Mouse (Mus musculus) thymus, postnatal 10 days (tissue): Measurements from ENCODE around the gene Adarb1.

Source experiments
- DNase-seq, 2 experiments: peaks; one replicate each; pipeline ENCODE4 v3.0.0; 2021; ENCODE audit warnings: low spot score in 2 of 2

Adarb1 gene

DNA sequence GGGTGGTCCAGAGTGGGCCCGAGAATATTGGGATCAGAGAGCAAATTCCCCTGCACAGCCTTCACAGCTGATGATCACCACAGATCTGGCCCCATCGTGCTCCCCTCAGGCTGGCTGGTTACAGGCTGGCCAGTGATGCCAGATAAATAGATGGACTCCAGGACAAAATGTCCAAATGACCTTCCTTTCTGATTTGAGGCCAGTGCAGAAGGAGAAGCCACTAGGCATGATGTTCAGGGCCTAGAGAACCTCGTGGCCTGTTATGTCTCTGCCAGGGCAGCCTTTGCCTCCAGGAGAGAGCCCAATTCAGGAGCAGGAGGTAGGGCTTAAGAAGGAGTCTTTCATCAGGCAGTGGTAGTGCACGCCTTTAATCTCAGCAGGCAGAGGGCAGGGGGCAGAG, 17.3 kb upstream of the Adarb1 start:
- no peak for DNase-seq

DNA sequence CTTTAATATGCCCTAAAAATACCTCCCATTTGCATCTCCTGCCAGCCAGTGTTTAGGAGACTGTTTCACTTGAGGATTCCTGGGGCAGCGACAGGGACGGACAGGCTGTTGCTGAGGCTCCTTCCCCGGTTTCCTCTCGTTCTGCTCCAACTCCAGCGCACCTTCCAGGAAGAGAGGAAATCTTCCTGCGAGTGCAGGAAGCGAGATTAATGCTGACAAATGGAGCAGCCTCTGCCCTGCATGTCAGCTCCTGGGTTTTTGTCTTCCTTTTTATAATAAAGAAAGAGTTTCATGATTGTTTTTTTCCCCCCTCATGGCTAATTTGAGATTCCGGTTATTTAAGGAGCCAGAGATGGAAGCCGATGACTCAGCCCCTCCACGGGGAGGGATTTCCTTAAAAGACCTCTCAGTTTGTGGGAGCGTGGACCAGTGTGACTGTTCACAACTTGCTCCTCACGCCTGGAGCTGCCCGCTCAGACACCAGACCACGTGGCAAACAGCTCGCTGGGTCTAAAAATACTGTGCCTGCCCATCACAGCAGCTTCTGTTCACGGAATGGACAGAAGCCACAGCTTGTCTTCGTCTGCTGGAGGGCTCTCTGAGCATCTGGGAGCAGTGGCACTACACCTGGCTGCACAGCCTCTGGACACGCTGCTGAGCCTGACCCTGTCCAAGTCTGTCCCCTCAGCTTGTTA, 16.5 kb upstream of the Adarb1 start:
- DNase-seq = no peak

GRCm38 (mm10) chr10:77434076-77434456, 16.0 kb upstream of the Adarb1 start:
- DNase-seq = no peak

GRCm38 (mm10) chr10:77430771-77431170, 12.7 kb upstream of the Adarb1 start:
- DNase-seq = no peak

DNA sequence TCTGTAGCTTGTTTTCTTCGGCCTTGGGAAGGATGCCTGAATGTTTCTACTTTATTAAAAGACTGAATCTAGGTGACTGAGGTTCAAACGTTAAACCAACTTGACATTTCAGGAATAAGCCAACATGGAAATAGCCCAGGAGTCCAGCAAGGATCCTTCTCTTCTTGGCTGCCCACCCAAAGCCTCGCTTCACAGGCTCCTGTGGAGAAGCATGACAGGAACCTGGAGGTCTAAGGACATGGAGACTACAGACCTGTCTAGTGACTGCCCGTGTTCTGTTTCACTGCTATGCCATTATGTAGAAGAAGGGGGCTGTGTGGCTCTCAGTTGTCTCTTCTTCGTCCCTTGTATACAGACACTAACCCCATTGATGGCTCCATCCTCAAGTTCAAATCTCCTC, 11.9 kb upstream of the Adarb1 start:
- no peak for DNase-seq

DNA sequence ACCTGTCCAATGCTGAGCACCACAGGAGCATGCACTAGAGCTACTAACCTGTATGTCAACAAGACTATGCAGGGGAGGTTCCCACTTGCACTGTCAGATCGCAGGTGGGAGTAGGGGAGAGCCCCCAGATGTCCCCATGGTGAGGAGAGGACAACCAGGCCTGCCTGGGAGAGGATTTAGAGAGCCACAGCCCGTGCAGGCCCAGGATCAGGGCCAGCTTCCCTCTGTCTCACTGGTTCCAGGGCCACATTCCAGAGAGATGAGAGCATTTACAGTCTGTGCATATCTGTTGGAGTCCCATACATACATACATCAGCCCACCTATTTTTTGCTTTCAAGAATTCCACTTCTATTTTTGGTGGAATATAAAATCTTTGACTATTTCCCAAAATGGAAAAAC, 9.5 kb upstream of the Adarb1 start:
- no peak for DNase-seq

DNA sequence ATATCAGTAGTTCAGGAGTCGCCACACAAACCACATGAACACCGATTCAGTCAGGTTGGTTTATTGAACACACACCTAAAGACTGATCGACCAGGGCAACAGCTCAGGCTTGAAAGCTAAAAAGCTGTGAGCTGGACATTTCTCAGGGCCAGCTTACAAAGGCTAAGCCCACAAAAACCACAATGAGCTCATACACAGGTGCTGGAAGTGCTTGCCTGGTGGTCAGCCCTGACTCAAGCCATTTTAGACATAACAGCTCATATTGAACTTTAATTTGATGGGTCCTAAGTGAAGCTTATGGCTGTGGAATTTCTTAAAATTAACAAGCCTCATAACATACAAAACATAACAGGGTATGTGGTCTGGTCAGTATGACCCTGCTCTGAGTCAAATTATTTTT, 2.1 kb upstream of the Adarb1 start:
- no peak for DNase-seq

DNA sequence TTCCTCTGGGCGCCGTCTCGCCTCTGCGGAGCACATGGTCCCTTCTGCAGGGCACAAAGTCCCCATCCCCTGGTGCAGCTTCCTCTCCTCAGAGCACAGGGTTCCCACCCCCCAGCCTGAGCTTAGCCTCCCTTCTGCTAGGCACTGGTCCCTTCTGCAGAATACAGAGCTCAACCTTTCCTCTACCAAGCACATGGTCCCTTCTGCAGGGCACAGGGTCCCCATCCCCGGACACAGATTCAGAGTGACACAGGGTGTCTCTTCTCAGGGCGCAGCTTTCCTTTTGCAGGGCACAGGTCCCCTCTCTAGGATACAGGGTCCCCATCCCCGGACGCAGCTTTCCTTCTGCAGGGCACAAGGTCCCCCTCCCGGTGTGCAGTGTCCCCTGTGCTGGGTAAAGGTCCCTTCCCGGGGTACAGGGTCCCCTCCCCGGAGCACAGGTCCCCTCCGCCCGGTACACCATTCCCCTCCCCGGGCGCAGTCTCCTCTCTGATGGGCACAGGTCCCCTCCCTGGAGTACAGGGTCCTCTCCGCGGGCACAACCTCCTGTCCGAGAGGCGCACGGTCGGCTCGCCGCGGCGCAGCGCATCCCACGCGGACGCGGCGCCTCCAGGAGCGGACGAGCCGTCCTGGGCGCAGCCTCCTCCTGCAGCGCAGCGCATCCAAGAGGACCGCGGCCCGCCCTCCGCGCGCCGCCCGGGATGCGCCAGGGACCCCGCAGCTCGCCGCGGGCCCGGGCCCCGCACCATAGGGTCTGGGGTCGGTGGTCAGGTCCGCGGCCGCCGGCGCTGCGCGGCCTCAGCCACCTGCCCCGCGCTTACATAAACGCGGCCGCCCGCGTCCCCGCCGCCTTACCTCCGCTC, 599 bp downstream of the Adarb1 start:
- DNase-seq = peak; percentile 6 to 16

DNA sequence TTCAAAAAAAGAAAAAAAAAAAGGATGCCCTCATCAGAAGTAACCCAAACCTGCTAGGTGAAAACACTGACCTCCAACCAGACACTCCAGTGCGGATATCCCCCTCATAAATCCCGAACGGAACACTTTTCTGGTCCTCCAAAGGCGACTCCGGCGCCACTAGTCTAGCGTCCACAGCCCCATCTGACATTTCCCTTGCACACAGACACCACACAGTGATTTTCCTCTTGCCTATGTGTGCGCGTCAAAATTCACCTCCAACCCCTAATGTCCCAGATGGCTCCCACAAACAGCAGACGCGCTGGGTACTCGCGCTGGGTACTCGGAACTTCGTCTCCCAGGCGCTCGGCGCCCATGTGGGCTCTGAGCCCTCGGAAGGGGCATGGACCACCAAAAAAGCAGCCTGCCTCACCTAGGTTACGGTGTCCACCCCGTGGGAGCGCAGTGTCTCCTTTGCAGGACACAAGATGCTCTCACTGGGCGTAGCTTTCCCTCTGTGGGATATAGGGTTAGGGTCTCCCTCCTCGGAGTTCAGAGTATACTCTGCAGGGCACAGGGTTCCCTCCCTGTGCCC, 1.3 kb downstream of the Adarb1 start:
- no peak for DNase-seq

DNA sequence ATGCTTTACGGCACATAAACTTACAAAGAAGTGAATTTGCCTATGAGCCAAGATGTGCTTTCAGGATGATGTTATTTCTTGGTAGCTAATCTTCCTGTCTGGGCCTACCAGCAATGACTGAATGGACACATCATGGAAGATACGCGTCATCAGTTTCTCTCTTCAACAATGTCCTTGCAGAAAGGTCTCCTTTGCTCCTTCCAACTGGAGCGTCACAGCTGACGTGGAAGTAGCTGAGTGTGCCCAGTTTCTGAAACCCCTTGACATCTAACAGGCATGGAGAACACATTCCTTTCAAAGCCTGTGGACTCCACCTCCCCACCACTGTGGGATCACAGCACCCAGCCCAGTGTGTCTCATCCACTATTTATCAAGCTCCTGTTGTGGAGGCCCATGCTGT, 2.2 kb downstream of the Adarb1 start:
- DNase-seq = no peak

- no peak for DNase-seq
Measured at GRCm38 (mm10) chr10:77413791-77414190, 4.3 kb downstream of the Adarb1 start.

GRCm38 (mm10) chr10:77409154-77409553, 8.9 kb downstream of the Adarb1 start:
- DNase-seq = no peak

DNA sequence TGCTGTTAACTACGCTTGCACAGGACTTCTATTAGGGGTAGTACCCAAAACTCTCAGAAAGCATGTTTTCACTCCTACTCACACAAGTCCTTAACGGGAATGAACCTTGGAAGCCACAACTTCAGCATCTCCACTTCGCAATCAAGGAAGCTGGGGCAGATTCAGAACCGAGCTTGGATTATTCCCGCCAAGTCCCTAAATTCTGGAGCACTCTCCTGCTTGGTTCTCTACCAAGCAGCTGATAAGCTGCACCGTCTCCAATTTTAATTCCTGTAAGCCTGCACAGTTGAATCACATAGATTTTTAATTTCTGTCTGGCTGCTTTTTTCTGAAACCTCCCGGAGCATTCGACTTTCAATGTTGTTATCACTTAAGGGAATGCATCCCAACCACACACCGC, 9.8 kb downstream of the Adarb1 start:
- DNase-seq = no peak

GRCm38 (mm10) chr10:77406486-77406885, 11.6 kb downstream of the Adarb1 start:
- no peak for DNase-seq

GRCm38 (mm10) chr10:77402463-77402862, 15.6 kb downstream of the Adarb1 start:
- DNase-seq = no peak

- no peak for DNase-seq
Measured at GRCm38 (mm10) chr10:77401039-77401438, 17.0 kb downstream of the Adarb1 start.

DNA sequence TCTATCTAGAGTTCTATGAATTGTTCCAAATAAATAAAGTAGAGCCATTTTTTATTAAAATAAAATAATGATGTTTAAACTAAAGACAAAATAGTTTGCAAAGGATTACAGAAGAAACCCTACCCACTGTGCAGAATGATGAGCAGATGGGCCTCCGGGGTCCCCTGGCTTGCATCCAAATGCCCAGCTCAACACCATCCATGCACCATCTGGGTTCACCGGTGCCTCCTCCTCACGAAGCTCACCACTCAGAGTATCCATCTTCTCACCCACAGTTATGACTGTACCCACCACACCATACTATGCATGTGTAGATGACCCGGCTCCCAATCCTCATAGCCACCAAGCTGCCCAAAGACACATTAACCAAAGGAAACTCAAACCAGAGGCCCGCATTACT, 18.1 kb downstream of the Adarb1 start:
- no peak for DNase-seq

- DNase-seq = no peak
Measured at GRCm38 (mm10) chr10:77398082-77398481, 20.0 kb downstream of the Adarb1 start.

DNA sequence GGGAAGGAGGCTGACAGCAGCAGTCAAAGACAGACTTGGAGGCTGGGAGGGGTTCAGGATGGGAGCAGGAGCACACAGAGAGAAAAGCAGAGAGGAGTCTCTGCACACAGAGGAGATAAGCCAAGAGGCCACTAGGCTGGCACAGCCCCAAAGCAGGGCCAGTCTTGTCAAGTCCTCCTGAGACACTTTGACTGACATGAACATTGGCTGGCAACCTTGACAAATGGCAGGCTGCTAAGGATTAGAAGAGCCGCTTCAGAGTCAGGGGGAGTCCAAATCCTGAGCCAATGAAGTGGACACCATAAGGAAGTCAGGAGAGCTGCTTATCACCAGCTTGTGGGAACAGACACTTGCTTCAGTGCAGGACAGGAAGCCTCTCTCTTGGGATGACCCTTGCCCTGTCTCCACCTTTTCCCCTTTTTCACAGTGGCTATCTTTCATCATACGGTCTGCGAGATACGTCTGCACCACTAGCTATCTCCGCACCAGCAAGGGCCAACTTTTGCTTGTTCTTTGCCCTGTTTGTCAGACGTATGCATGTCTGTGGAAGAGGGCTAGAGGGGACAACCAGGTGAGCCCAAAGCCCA, 20.9 kb downstream of the Adarb1 start:
- no peak for DNase-seq

DNA sequence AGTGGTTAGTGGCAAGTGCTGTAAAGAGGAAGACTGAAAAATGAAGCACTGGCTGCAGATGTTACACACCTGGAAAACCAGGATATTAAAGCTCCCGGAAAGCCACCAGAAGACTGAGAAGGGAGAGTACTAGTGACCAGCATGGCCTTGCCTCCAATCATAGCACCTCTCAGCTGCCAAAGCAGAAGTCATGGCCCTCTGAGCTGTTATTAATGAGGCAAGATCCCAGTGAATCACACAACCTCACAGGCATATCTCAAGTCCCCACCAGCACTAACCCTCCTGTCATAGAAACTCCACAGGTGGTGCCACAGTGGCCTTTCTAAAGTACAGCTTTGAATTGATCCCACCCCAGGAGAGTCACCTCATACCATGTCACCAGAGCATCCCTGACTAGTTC, 22.1 kb downstream of the Adarb1 start:
- DNase-seq = no peak

DNA sequence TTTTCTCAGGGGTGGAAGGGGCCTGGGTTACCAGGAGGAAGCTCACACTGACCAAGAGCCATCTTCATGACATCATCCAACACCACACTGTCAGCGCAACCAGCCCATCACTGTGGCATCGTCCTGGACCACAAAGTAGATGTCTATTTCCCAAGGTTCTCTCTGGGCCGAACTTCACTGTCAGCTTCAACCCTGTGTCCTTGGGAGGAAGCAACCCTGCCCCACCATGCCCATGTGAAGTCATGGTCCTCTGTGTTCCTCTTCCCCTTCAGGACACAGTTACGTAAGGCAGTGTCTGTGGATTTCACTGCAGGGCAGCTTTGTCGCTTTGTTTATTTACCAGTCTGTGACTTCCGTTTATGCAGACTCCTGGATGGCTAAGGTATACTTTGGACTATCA, 27.0 kb downstream of the Adarb1 start:
- no peak for DNase-seq

GRCm38 (mm10) chr10:77387558-77387957, 30.5 kb downstream of the Adarb1 start:
- DNase-seq = no peak

GRCm38 (mm10) chr10:77385731-77386130, 32.3 kb downstream of the Adarb1 start:
- no peak for DNase-seq
